Mouse (Mus musculus) limb, embryonic 14.5 days (tissue): ENCODE results near the gene Gipc2. TPM values are rescaled to one million over a fixed set of nuclear protein-coding genes. Genes with fewer than 3 reads are reported as not detected.

ENCODE experiments used
- ATAC-seq: fragments of 200-750 bp; cut with Nextera tagmentation; 2 replicates; pipeline ENCODE4 v1.8.0; 2017; ENCODE audit warnings: low read depth, moderate number of reproducible peaks, moderate TSS enrichment; ENCODE audit not compliant: low FRiP score
- DNase-seq: peaks from one replicate; pipeline ENCODE4 v3.0.0-alpha.2; 2015; ENCODE audit warnings: low spot score
- H3K27ac ChIP-seq: fragments of 300-500 bp; sonication (generic); replicated peaks from 2 replicates; pipeline ENCODE4 v1.5.1; 2014; ENCODE audit warnings: low read depth, mild to moderate bottlenecking, low read length, moderate library complexity, mixed read lengths
- H3K27me3 ChIP-seq: fragments of 300-500 bp; sonication (generic); 2 replicates; pipeline ENCODE4 v1.6.1; 2014; ENCODE audit warnings: low read length, mixed read lengths; ENCODE audit not compliant: control insufficient read depth, insufficient read depth
- H3K36me3 ChIP-seq: fragments of 300-500 bp; sonication (generic); 2 replicates; pipeline ENCODE4 v1.6.1; 2014; ENCODE audit warnings: mild to moderate bottlenecking, low read length, moderate library complexity, mixed read lengths; ENCODE audit not compliant: control insufficient read depth, insufficient read depth
- H3K4me1 ChIP-seq: fragments of 300-500 bp; sonication (generic); 2 replicates; pipeline ENCODE4 v1.6.1; 2014; ENCODE audit warnings: antibody characterized with exemption, low read length, mixed read lengths; ENCODE audit not compliant: control insufficient read depth, insufficient read depth
- H3K4me2 ChIP-seq: fragments of 300-500 bp; sonication (generic); replicated peaks from 2 replicates; pipeline ENCODE4 v1.6.1; 2014; ENCODE audit warnings: low read depth, mild to moderate bottlenecking, low read length, moderate library complexity; ENCODE audit not compliant: severe bottlenecking
- H3K4me3 ChIP-seq: fragments of 300-500 bp; sonication (generic); replicated peaks from 2 replicates; pipeline ENCODE4 v1.5.1; 2014; ENCODE audit warnings: low read length
- H3K9ac ChIP-seq: fragments of 300-500 bp; sonication (generic); 2 replicates; pipeline ENCODE4 v1.6.1; 2014; ENCODE audit warnings: mild to moderate bottlenecking, low read depth, low read length, moderate library complexity; ENCODE audit not compliant: severe bottlenecking
- H3K9me3 ChIP-seq: fragments of 300-500 bp; sonication (generic); 2 replicates; pipeline ENCODE4 v1.6.1; 2016; ENCODE audit warnings: low read length; ENCODE audit not compliant: control insufficient read depth
- POLR2A ChIP-seq: fragments of 200-500 bp; IDR thresholded peaks from 2 replicates; pipeline ENCODE4 v1.8.0; 2012; ENCODE audit warnings: inconsistent platforms, mild to moderate bottlenecking, moderate library complexity, borderline replicate concordance; ENCODE audit not compliant: insufficient read depth, insufficient read length; ENCODE audit errors: extremely low read depth
- WGBS: fragments of 180-500 bp; shearing (Covaris S2); extraction: QIAGEN DNeasy Blood & Tissue Kit; methylation state at CpG from one replicate; pipeline ENCODE4 v1.1.7; 2014; 5-methylcytosine and 5-hydroxymethylcytosine counted together
- polyA plus RNA-seq, 2 experiments: library from polyadenylated mRNA; depleted of rRNA in 1 of 2; stranded (reverse) in 1 of 2; unstranded in 1 of 2; fragments of >200 nt; fragmentation: Nextera tagmentation in 1 of 2; extraction: Ambion mirVana in 1 of 2; gene quantifications; 2 replicates each; pipeline versions ENCODE4 v1.2.1 to v1.2.3; 2012 to 2014

Gipc2 gene
- polyA plus RNA-seq, 2 experiments, result 2.6 to 4.3 TPM

GRCm38 (mm10) chr3:152095030-152095429 lies 71.0 kb downstream of the Gipc2 start:
- DNase-seq, result peak; percentile 82
- Histone ChIP-seq H3K27ac (no peak overlapping the region), H3K9me3 (no peaks in the 10 kb centered on the region), H3K4me1 (no peaks in the 10 kb centered on the region), H3K27me3 (no peaks in the 10 kb centered on the region), H3K4me3 (no peak overlapping the region), H3K4me2 (no peak overlapping the region), H3K36me3 (no peaks in the 10 kb centered on the region), H3K9ac (no peak overlapping the region)
- 5% methylated on average over 3 of the region's 3 CpGs for WGBS
- TF ChIP-seq POLR2A, result no peak
- ATAC-seq, result no peak; the same call in 1 of the 2 replicates

- DNase-seq (no peak), ATAC-seq (0 out of 2 replicates have a peak, but pooled peaks have one; percentile 20)
- Histone ChIP-seq H3K4me2 (peak overlapping the region; percentile 48), H3K4me1 (no peaks in the 10 kb centered on the region), H3K27ac (no peak overlapping the region), H3K9ac (0 out of 2 replicates have a peak overlapping the region, but pooled peaks have one; percentile 25), H3K9me3 (no peaks in the 10 kb centered on the region), H3K4me3 (peak overlapping the region; percentile 33), H3K27me3 (no peaks in the 10 kb centered on the region), H3K36me3 (no peaks in the 10 kb centered on the region)
- TF ChIP-seq POLR2A, result no peak
- WGBS, result 40% methylated on average over 34 of the region's 34 CpGs
These were observed 73.5 kb downstream of the Gipc2 start for GRCm38 (mm10) chr3:152092385-152093057.

GRCm38 (mm10) chr3:152089178-152089577 lies 76.9 kb downstream of the Gipc2 start:
- Histone ChIP-seq H3K27ac (no peak overlapping the region), H3K27me3 (no peaks in the 10 kb centered on the region), H3K4me2 (no peak overlapping the region), H3K36me3 (no peaks in the 10 kb centered on the region), H3K4me1 (no peaks in the 10 kb centered on the region), H3K9me3 (no peaks in the 10 kb centered on the region), H3K9ac (no peak overlapping the region), H3K4me3 (no peak overlapping the region)
- DNase-seq (peak; percentile 34), ATAC-seq (no peak)
- TF ChIP-seq POLR2A, result no peak
- WGBS, result 3% methylated on average over 4 of the region's 4 CpGs

- 93% methylated on average over 3 of the region's 3 CpGs for WGBS
- Histone ChIP-seq H3K9ac (no peak overlapping the region), H3K9me3 (no peaks in the 10 kb centered on the region), H3K27me3 (no peaks in the 10 kb centered on the region), H3K4me1 (no peaks in the 10 kb centered on the region), H3K4me2 (no peak overlapping the region), H3K36me3 (no peaks in the 10 kb centered on the region), H3K27ac (no peak overlapping the region), H3K4me3 (no peak overlapping the region)
- no peak for TF ChIP-seq POLR2A
- ATAC-seq (no peak), DNase-seq (no peak)
These were observed 84.6 kb downstream of the Gipc2 start for GRCm38 (mm10) chr3:152081381-152081780.

- Histone ChIP-seq H3K27me3 (no peaks in the 10 kb centered on the region), H3K4me3 (no peak overlapping the region), H3K9ac (no peak overlapping the region), H3K36me3 (no peaks in the 10 kb centered on the region), H3K4me1 (peaks cover 3% of the 10 kb centered on the region; the same call in 1 of the 2 replicates), H3K9me3 (no peaks in the 10 kb centered on the region), H3K4me2 (no peak overlapping the region), H3K27ac (no peak overlapping the region; the same call in 1 of the 2 replicates)
- DNase-seq (no peak), ATAC-seq (no peak)
- 73% methylated on average over 7 of the region's 7 CpGs for WGBS
- no peak for TF ChIP-seq POLR2A
These were observed 89.9 kb downstream of the Gipc2 start for GRCm38 (mm10) chr3:152076088-152076487.

GRCm38 (mm10) chr3:152069001-152069400 lies 97.0 kb downstream of the Gipc2 start:
- WGBS, result 76% methylated on average over 2 of the region's 2 CpGs
- TF ChIP-seq POLR2A, result no peak
- no peak overlapping the region for H3K9ac ChIP-seq
- DNase-seq (no peak), ATAC-seq (no peak)
- H3K27ac ChIP-seq, result no peak overlapping the region
- no peak overlapping the region for H3K4me2 ChIP-seq
- no peak overlapping the region for H3K4me3 ChIP-seq
- no peaks in the 10 kb centered on the region for H3K36me3 ChIP-seq
- H3K27me3 ChIP-seq, result no peaks in the 10 kb centered on the region
- no peaks in the 10 kb centered on the region for H3K9me3 ChIP-seq
- no peaks in the 10 kb centered on the region for H3K4me1 ChIP-seq
